Mouse (Mus musculus) ES-Bruce4 (cell line): Measurements from ENCODE around the gene Clgn. TPM values are rescaled to one million over a fixed set of nuclear protein-coding genes. Genes with fewer than 3 reads are reported as not detected.
A peak's percentile ranks its signal among the peaks of the same experiment; 100 is the strongest.

ENCODE experiments used
- H3K27ac ChIP-seq: 2 replicates; pipeline ENCODE4 v1.5.1; 2012; ENCODE audit warnings: low read length, inconsistent platforms; ENCODE audit not compliant: insufficient read depth
- H3K27me3 ChIP-seq: 2 replicates; pipeline ENCODE4 v1.6.1; 2012; ENCODE audit warnings: mild to moderate bottlenecking, low read length, inconsistent platforms; ENCODE audit not compliant: control insufficient read depth, poor library complexity, insufficient read depth, severe bottlenecking
- H3K36me3 ChIP-seq: 2 replicates; pipeline ENCODE4 v1.6.1; 2012; ENCODE audit warnings: inconsistent platforms, mild to moderate bottlenecking, low read length, moderate library complexity; ENCODE audit not compliant: control insufficient read depth, poor library complexity, insufficient read depth, severe bottlenecking
- H3K4me1 ChIP-seq: one replicate; pipeline ENCODE4 v1.8.1; 2011; ENCODE audit warnings: low read length; ENCODE audit not compliant: control insufficient read depth, insufficient read depth
- H3K4me3 ChIP-seq: 2 replicates; pipeline ENCODE4 v1.5.1; 2011; ENCODE audit warnings: low read depth, mild to moderate bottlenecking, low read length
- H3K9ac ChIP-seq: 2 replicates; pipeline ENCODE4 v1.6.1; 2012; ENCODE audit warnings: low read depth, mild to moderate bottlenecking, inconsistent platforms; ENCODE audit not compliant: poor library complexity, severe bottlenecking
- H3K9me3 ChIP-seq: replicated peaks from 2 replicates; pipeline ENCODE4 v1.6.1; 2012; ENCODE audit warnings: mild to moderate bottlenecking, low read length, inconsistent platforms; ENCODE audit not compliant: control insufficient read depth, poor library complexity, insufficient read depth, severe bottlenecking
- CTCF ChIP-seq: IDR thresholded peaks from one replicate; pipeline ENCODE4 v1.8.1; 2011; ENCODE audit warnings: low read depth, low read length
- EP300 ChIP-seq: IDR thresholded peaks from 2 replicates; pipeline ENCODE4 v1.6.1; 2011; ENCODE audit warnings: low read depth, low read length; ENCODE audit not compliant: insufficient read depth
- POLR2A ChIP-seq: IDR thresholded peaks from one replicate; pipeline ENCODE4 v1.8.1; 2011; ENCODE audit warnings: low read length; ENCODE audit not compliant: insufficient read depth
- polyA plus RNA-seq: library from polyadenylated mRNA; stranded (reverse); fragments of >200 nt; gene quantifications from 2 replicates; pipeline ENCODE4 v1.2.4, GENCODE M21; 2011; ENCODE audit warnings: low read depth; ENCODE audit not compliant: missing spikeins, insufficient read depth, insufficient read length

Gene Clgn
- polyA plus RNA-seq, 1 experiment: 5.6 TPM

- Histone ChIP-seq H3K4me3 (no peak overlapping the region), H3K27me3 (no peaks in the 10 kb centered on the region), H3K9me3 (no peaks in the 10 kb centered on the region), H3K4me1 (peaks cover 2% of the 10 kb centered on the region), H3K9ac (peak overlapping the region; percentile 11; the same call in 1 of the 2 replicates), H3K36me3 (no peaks in the 10 kb centered on the region; the same call in 1 of the 2 replicates), H3K27ac (no peak overlapping the region)
- TF ChIP-seq EP300 (no peak), CTCF (no peak), POLR2A (no peak)
Measured at GRCm38 (mm10) chr8:83443052-83443400, 53.4 kb downstream of the Clgn start.

GRCm38 (mm10) chr8:83449960-83450359, 60.3 kb downstream of the Clgn start:
- TF ChIP-seq CTCF (peak; percentile 14), POLR2A (no peak)
- H3K27me3 ChIP-seq: no peaks in the 10 kb centered on the region
- no peaks in the 10 kb centered on the region for H3K9me3 ChIP-seq
- H3K36me3 ChIP-seq: no peaks in the 10 kb centered on the region
- no peak overlapping the region for H3K9ac ChIP-seq
- no peak overlapping the region for H3K4me3 ChIP-seq
- H3K4me1 ChIP-seq: peaks cover 1% of the 10 kb centered on the region
- H3K27ac ChIP-seq: no peak overlapping the region

DNA sequence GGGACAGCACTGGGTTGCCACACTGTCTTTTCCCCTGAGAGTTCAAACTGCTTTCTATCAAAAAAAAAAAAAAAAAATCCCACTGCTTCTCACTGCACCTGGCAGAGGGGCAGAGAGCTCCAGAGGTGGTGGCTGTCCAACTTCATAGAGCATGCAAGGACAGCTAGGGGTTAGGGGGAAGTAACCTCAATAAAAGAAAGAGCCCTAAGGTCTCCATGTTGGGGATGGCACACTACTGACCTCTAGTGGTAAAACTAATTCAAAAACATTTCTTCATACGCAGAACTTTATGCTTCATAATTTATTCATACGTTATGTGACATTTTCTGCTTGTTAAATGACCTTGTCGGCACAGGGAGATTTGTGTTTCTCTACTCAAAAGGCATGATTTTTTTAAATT, 61.4 kb downstream of the Clgn start:
- H3K4me1 ChIP-seq: peaks cover 1% of the 10 kb centered on the region
- no peak overlapping the region for H3K4me3 ChIP-seq
- H3K27ac ChIP-seq: no peak overlapping the region
- no peak for TF ChIP-seq POLR2A
- TF ChIP-seq EP300: no peak
- TF ChIP-seq CTCF: peak; percentile 9
- H3K9ac ChIP-seq: no peak overlapping the region
- H3K9me3 ChIP-seq: peaks cover 5% of the 10 kb centered on the region; the same call in 1 of the 2 replicates
- H3K36me3 ChIP-seq: no peaks in the 10 kb centered on the region
- no peaks in the 10 kb centered on the region for H3K27me3 ChIP-seq

DNA sequence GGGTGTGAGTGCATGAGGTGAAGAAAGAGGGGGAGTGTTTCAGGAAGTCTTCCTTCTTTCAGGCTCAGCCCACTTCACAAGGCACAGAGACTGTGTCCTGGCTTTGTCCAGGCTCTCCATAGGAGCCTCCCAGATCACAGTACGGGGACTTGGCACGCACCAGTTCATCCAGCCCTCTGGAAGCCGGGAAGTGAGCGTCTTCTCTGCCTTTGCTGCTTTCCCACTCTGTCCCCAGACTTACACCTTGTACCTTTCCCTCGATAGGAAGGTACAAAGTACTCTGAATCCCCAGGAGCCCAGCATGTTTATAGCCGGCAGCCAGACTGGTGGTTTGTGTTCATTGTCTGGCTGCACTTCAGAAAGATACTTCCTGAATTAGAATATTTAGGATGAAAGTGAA, 67.5 kb downstream of the Clgn start:
- H3K27me3 ChIP-seq: peaks cover 2% of the 10 kb centered on the region; the same call in 1 of the 2 replicates
- no peaks in the 10 kb centered on the region for H3K4me1 ChIP-seq
- H3K4me3 ChIP-seq: no peak overlapping the region
- TF ChIP-seq EP300 (no peak), POLR2A (no peak), CTCF (no peak)
- no peak overlapping the region for H3K9ac ChIP-seq
- no peak overlapping the region for H3K27ac ChIP-seq
- H3K9me3 ChIP-seq: peaks cover 5% of the 10 kb centered on the region; the same call in 1 of the 2 replicates
- H3K36me3 ChIP-seq: no peaks in the 10 kb centered on the region

DNA sequence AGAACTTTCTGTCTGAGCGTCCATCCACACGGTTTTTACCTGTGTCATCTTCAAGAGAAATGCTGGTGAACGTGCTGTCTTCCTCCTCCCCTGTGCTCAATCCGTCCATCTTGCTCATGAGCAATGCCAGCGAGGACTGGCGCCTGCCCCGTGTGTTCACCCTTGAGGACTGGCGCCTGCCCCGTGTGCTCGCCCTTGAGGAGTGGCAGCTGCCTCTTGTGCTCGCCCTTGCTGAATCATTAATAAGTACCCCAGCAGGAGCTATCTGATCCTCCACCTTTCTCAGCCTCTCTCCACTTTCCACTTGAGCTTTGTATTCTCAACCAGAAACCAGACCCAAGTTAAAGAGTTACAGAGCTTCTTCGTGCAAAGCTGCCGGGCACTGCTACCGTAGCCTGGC, 68.6 kb downstream of the Clgn start, which contains the start of gene Scoc:
Gene Scoc, minus strand, starts transcription at position 170 of the 400 bp plus-strand sequence.
- Histone ChIP-seq H3K27me3 (peaks cover 2% of the 10 kb centered on the region; the same call in 1 of the 2 replicates), H3K4me3 (no peak within 1 kb of the TSS), H3K9ac (no peak within 1 kb of the TSS), H3K4me1 (no peaks in the 10 kb centered on the region), H3K36me3 (no peaks in the 10 kb centered on the region), H3K27ac (no peak within 1 kb of the TSS), H3K9me3 (peaks cover 5% of the 10 kb centered on the region; the same call in 1 of the 2 replicates)
- TF ChIP-seq POLR2A: no peak
- no peak for TF ChIP-seq CTCF
- TF ChIP-seq EP300: no peak

GRCm38 (mm10) chr8:83459606-83460005, 69.9 kb downstream of the Clgn start:
- Histone ChIP-seq H3K9ac (no peak overlapping the region), H3K4me3 (no peak overlapping the region), H3K4me1 (no peaks in the 10 kb centered on the region), H3K27me3 (peaks cover 2% of the 10 kb centered on the region; the same call in 1 of the 2 replicates), H3K9me3 (peaks cover 5% of the 10 kb centered on the region; the same call in 1 of the 2 replicates), H3K36me3 (no peaks in the 10 kb centered on the region), H3K27ac (no peak overlapping the region)
- no peak for TF ChIP-seq CTCF
- TF ChIP-seq POLR2A: no peak
- TF ChIP-seq EP300: no peak

Other genes with a start within 250 kb of the Clgn start
- 8.8 and 10.6 TPM in 2 replicates for gene Tbc1d9, start 224.5 kb upstream of the Clgn start, polyA plus RNA-seq
- not detected in 2 replicates for gene Gm10645, start 223.7 kb upstream of the Clgn start, polyA plus RNA-seq
- gene Ucp1, start 99.5 kb upstream of the Clgn start, polyA plus RNA-seq: not detected in 2 replicates
- gene Elmod2, start 57.4 kb upstream of the Clgn start, polyA plus RNA-seq: 21.7 and 23.3 TPM in 2 replicates
- not detected in 2 replicates for gene Mgat4d, start 41.4 kb upstream of the Clgn start, polyA plus RNA-seq
- gene Scoc, start 68.5 kb downstream of the Clgn start, polyA plus RNA-seq: 76.3 and 82.9 TPM in 2 replicates
- 0.24 TPM in 1 of 2 replicates, not detected in the other for gene Olfr370, start 145.9 kb downstream of the Clgn start, polyA plus RNA-seq
- 102 and 121 TPM in 2 replicates for gene Ndufb7, start 176.8 kb downstream of the Clgn start, polyA plus RNA-seq
- gene Tecr, start 218.1 kb downstream of the Clgn start, polyA plus RNA-seq: 310 and 347 TPM in 2 replicates
- gene Dnajb1, start 218.3 kb downstream of the Clgn start, polyA plus RNA-seq: 28.2 and 32.2 TPM in 2 replicates